Mouse (Mus musculus): Measurements from ENCODE around the gene Trim7.
"Not testable (repeated sequence)": the region's sequence is repeated elsewhere in the genome, so short reads cannot be mapped to it uniquely, and the experiment has no call there.

The Trim7 gene

DNA sequence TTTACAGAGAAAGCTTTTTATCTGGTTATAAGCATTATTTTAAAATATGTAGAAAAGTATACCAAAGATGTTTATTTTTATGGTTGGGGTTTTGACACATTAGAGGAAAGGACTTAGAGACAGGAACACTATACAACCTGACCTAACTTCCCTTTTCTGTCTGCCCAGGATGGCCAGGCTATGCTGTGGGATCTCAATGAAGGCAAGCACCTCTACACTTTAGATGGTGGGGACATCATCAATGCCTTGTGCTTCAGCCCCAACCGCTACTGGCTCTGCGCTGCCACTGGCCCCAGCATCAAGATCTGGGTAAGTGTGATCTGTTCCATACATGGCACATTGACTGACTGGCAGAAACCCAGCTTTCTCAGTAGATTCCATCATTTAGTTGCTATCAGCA lies 22.0 kb upstream of the Trim7 start:
- no peak for DNase-seq

DNA sequence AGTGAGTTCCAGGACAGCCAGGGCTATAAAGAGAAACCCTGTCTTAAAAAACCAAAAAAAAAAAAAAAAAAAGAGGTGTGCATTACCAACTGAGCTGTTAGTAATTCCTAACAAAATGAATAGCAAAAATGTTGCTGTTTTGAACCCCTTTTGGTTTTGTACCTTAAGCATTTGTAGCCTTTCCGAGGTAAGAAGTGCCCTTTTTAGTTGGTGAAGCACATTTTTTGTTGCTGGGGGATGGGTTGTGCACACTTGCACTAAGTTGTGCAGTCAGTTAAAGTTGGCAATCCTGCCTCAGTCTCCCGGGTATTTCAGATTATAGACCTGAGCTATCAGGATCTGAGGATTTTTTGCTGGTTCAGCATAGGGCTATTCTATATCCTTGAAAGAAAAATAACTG lies 21.0 kb upstream of the Trim7 start:
- DNase-seq, result no peak

DNA sequence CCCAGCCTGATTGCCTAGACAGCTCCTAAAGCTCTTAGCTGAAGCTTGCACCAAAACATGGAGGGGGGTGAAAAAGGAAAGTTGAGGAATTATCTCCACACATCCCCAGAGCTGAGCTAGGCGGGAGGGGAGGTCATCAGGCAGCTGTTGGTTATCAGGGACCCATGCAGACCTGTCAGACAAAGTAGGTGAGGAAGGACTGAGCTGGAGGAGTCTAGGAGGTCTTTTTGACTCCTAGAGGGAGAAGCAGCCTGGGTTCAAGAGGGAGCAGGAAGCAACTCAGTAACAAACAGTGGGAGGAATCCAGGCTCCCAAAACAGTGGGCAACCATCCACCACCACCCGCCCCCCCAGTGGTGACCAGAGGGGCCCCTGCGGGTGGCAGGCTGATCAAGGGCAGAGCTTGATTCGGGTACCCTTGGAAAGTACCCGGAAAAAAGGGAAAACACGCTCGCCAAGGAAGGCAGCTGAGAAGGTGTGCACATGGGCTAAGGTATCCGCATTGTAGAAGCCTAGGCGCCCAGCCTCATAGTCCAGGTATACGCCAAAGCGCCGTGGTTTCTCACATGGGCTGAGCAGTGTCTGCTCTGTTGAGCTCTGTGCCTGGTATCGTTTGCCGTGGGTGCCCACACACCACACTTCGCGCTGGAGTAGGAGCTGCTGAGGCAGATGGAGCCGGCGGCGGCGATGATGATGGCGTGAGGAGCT lies 18.9 kb upstream of the Trim7 start:
- no peak for DNase-seq

DNA sequence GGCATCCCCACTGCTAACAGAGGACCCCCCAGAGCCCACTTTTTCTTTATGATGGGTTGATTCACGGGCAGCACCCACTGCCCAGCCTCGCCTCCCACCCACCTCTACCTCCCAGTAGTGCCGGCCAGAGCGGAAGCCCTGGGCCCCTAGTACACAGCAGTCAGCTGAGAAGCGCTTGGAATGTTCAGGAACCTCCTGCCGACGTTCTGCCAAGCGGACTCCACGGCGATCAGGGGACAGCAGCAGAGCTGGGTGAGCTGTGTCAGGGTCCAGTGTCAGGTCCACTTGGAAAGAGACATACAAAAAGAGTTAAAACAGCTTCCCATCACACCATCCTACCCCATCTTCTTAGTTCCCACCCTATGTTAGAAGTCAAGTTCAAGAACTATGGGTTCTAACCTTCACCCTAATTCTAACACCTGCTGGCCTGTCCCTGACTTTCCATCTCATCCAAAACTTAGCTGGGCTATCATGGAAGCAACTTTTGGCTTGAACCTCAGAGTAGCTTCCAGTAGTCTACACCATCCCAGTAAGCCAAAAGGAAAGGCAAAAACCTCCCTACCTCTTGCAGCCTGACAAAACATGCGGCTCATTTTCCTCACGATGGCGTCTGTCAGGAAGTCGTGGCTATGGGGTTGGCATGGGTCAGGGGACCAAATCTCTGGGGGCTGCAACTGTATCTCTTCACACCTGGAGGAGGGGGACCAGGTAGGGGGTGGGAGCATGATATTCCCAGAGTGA lies 18.2 kb upstream of the Trim7 start:
- no peak for DNase-seq

DNA sequence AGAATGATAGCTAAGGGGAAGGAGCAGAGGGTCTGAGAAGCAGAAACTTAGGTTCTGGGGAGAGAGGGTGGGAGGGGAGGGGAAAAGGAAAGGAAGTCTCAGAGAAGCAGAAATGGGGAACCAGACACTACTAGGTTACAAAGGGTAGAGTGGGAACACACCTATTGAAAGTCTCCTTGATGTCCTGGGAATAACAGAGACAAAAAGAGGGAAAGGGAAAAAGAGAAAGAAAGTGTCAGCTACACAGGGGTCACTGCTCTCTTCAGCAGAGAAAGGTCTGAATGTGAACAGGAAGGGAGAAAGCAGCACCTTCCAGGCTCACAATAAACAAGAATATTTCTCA lies 17.7 kb upstream of the Trim7 start:
- DNase-seq, result no peak

DNA sequence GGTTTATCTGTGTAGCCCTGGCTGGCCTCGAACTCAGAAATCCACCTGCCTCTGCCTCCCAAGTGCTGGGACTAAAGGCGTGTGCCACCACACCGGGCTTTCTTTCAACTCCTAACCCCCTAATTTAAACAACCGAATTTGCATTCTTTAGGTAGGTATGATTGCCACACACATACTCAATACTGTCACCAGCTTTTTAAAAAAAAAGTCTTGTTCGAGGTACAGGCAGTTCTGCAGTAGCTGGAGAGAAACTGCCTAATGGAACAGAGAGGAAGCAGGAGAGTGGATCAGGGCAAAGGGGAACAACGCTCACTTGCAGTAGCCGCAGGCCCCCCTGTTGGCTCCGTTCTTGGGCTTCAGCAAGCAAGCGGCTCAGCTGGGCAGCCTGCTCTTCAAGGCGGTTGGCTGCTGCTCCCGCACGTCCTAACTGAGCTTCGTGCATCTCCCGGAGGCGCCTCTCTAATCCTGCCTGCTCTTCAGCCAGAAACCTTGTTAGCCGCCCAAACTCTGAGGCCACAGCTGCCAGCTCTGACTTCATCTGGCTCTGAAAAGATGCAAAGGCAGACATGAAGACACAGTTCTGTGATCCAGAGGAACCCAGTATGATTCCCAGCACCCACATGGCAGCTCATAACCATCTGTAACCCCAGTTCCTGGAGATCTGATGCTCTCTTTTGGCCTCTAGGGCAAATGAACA lies 17.1 kb upstream of the Trim7 start:
- no peak for DNase-seq

DNA sequence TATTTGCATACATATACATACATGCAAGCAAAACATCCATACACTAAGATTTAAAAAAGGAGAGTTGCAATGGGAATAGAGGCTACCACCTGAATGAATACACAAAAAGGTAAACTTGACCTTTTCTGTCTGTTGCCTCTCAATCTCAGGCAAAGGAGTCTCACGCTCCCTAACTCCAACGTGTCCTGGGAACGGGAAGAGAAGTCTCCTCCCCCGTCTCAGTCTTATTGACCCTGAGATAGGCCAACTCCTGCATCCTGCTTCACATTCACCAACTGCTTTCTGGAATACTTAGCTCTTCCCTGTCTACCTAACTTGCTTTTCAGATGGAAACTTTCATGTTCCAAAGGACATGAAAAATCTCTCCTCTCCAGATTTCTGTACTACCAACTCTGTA lies 16.5 kb upstream of the Trim7 start:
- DNase-seq, result no peak

DNA sequence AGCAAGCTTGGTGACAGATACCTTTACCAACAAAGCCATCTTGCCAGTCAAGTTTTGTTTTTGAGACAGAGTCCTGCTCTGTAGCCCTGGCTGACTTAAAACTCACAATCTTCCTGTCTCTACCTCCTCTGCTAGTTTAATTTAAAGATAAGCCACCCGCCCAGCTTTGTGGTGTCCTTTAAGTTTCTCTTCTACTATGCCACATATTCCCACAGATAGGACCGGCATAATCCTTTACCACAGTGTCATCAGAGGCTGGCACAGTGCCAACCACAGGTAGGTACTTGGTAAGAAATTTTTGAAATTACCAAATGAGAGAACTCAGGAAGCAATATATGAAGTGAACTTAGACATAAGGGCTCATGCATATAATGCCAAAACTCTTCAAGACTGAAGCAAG lies 15.8 kb upstream of the Trim7 start:
- no peak for DNase-seq

DNA sequence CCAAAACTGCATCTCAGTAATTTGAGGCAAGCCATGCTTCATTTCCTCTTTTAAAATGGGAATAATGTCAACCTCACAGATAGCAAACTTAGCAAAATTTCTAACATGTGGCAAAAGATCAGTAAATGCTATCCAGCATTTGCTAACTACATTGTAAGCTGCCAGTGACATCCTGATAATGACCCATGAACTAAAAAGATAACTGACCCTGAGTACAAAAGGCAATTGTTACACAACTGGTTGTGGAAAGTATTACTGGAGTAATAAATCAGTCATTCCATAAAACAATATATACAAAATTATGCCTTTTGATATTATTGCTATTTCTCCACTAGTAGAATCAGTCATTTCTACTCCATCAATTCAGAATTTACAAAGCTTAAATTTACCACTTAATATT lies 12.2 kb upstream of the Trim7 start:
- no peak for DNase-seq

DNA sequence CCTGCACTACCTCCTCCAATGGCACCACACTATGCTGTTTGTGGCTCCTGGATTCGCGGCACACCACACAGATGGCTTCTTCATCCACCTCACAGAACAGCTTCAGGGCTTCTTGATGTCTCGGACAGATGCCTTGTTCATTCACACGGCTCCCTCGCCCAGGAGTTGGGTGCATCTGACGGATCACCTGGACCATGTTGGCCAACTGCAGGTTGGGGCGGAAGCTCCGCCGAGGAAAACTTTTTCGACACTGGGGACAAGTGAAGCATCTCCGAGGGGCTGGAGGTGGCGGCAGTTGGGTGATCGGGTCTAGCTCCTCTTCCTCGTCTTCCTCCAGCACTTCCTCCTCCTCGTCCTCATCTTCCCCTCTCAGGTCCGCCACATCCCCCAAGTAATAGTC lies 10.1 kb upstream of the Trim7 start:
- DNase-seq, result no peak

DNA sequence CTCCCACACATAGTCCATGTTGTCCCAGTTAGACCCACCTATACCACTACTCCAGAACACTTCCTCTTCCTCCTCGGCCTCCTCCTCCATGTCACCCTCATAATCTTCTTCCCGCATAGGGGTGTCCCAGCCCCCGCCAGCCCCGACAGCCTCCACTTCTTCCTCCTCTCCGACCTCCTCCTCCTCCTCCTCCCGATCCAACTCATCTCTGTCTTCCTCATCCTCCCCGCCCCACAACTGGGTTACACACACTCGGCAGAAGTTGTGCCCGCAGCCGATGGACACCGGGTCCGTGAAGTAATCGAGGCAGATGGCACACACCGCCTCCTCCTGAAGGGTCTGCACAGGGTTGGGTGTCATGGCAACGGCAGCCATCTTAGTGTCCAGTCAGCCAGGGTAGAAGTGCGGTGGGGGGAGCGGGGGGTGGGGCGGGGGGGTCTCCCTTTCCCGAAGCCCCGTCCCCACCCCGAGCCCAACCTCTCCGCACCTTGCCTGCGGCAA lies 9.6 kb upstream of the Trim7 start:
- DNase-seq, result peak; percentile 53

DNA sequence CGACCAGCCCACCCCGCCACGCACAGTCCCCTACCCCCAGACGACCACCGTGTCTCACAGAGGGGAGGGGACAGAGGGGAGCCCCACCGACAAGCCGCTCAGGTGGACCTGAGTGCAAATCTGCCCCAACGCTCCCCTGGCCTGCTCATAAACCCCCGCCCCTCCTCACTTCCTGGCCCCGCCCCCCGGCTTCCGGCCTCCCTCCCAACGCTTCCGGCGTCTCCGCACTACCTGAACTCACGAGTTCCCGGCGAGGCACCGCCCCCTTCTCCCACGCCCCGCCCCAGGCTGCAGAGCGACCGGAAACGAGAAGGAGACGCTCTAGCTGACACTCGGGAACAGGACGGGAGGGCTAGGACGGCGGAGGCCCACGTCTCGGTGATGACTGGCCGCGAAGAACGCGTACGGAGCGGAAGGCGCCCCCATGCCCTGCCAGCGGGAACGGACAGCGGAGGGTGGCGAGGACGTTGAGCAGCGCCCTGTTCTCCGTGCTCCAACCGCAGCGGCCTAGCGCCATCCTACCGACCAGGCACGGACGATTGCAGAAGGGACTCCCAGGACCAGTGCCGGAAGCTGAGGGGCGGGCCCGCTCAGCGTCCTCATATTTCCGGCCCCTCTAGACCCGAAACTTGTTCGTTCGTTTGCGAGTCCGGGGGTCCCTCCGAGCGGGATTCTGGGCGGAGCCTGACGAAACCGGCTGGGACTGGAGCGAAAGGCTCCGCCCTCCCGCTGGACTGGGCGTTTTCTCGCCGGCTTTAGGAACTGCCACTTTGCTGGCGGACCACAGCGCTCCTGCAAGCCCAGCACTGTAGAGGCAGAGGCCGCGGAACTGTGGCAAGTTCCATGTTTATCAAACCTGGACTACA lies 8.9 kb upstream of the Trim7 start, which contains the start of gene Trim41:
Gene Trim41, minus strand, starts transcription at position 554 of the 866 bp plus-strand sequence.
- DNase-seq, result peak; percentile 99

DNA sequence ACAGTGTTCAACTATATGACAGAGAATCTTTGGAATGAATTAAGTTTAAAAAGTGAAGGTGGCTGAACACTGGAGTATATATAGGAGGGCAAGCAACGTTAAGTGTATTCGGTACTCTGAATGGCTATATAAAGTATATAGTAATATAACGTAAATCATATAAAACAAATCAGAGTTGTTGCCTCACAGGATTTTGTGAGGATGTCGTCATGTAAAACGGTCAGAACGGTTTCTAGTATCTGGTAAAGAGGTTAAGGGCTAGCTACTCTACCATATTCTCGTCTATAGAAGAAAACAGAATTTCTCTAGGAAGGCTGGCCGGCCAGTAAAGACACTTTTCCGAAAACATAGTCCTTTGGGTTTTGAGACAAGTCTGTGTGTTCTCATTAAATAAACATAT lies 8.1 kb upstream of the Trim7 start:
- no peak for DNase-seq

DNA sequence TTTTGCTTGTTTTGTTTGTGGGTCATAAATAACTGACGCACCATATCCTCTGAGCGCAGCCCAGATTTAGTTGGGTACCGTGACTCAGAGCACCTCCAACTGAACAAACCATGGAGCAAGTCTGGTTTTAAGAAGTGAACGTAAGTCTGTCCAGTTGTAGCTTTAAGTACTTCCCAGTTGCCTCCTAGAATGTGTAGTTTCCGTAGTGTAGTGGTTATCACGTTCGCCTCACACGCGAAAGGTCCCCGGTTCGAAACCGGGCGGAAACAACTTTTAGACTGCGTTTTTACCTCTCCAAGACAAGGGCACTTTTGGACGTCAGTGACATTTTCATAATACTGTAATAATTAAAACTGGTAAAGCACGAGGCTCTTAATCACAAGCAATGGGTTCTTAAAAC lies 7.6 kb upstream of the Trim7 start:
- peak; percentile 91 for DNase-seq

DNA sequence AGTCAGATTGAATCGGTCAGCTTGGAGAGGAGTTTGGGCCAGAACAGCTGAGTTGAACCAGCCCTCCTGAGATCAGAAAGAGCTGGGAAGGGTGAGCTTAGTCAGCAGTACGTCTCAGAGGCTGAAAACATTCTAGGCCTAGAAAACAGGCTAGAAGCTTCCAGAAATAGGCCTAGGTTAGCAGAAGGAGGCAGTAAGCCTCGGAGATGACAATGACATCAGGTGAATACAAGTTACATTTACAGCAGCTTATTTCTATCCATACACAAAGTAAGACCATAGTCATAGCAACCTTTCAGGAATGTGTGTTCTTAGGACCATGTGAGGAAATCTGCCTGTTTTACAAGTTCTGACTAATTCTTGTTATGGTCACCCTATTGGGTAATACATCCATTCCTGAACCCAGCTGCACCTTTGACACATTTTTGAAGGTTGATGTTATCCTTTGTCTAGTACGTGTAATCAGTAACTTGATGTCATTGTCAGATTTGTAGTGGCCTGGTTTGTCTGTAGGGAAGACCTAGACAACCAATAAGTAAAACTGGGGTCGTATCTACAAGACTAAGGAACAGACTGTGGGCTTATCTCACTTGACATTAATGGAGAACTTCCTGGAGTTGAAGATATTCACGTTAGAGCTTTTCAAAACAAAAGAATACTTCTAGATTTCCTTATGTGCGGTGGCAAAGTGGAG lies 6.2 kb upstream of the Trim7 start:
- DNase-seq, result no peak

DNA sequence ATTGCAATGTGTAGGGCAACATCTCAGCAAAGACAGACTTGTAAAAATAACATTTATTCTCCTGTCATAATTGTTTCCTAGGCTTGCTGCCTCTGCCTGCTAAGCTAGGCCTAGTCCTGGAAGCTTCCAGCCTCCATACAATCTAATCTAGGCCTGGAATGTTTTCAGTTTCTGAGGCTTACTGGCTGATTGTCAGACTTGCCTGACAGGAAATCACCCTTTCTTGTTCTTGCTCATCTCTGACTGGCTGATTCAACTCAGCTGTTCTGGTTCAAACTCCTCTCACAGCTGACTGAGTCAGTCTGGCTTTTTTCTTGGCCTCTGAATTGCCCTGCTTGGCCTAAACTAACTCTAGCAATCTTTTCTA lies 5.6 kb upstream of the Trim7 start:
- no peak for DNase-seq

DNA sequence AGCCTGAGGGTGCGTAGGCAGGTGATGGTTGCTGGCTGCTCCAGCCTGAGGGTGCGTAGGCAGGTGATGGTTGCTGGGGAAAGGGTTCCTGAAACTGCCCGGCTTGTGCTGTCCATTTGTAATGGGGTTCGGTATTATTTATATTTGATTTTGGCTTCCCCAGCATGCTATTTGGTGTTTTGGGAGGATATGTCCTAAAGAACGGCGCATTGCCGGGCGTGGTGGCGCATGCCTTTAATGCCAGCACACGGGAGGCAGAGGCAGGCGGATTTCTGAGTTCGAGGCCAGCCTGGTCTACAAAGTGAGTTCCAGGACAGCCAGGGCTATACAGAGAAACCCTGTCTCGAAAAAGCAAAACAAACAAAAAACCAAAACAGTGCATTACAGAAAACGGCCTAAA lies 4.6 kb upstream of the Trim7 start:
- not testable (repeated sequence) for DNase-seq

DNA sequence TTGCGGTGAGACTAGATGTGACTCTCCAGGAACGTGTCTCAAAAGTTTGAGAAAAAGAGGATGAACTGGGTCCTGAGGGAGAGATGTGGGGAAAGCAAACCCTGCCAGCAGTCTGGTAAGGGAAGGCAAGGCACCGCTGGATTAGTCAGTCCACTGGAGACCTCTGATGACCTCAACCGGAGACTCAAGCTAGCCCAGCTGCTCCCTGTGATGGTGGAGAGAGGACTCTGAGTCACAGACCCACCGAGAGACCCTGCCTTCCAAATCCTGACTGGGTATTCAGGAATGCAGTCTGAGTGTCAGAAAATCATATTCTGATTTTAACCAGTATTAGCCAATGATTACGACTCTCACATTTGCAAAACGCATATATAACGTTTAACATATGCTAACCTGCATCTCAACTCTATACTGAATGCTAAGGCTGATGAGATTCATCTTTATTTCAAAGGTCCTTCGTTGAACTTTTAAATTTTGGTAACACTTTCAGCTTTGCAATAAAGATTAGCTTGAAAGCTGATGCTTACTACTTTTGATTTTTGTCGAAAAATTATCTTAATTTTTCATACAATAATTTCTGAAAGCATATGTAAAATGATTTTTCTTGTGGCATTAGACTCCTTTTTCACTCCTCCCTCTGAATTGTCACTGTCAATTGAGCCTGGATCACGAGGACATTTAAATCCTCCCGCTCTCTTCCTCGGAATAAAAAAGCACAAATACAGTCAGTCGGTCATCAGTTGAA lies 3.0 kb upstream of the Trim7 start:
- DNase-seq, result no peak

DNA sequence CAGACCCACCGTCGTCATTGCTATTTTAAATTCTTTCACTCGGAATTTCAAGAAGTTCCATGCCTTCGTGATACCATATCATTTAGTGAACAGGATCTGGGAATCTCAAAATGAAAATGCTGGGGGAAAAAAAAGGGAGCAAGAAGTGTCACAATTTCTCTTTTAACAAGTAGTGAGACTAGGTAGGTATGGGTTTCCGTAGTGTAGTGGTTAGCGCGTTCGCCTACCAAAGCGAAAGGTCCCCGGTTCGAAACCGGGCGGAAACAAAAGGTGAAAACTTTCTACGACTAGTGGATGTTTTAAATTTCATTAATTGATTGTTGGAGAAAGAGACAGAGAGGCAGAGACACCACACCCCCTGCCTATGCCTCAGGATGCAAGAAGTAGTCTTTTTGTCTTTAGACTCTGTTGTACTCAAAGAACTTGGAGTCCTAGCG lies 2.4 kb upstream of the Trim7 start:
- peak; percentile 64 for DNase-seq

DNA sequence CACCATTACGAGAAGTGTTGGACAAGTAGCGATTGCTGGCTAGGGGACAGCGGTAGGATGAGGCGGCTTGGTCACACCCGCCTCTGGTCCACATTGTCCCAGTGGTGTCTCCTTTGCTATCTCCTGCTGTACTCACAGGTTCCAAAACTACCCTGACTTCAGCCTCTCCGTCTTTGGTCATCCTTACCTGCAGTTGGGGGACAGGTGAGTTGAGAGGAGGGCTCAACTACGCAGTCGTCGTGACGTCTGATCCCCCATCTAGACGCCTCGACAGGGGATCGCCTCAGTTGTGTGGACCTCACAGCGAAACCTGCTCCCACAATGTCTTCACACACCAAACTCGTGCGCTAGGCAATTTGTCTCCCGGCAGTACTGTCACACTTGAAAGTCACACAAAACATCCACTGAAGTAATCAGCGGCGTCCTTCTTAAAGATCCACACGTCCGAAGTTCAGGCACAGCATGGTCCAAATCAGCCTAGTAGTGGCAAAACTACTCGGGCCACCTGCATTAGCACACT lies 1.6 kb upstream of the Trim7 start:
- DNase-seq, result no peak

DNA sequence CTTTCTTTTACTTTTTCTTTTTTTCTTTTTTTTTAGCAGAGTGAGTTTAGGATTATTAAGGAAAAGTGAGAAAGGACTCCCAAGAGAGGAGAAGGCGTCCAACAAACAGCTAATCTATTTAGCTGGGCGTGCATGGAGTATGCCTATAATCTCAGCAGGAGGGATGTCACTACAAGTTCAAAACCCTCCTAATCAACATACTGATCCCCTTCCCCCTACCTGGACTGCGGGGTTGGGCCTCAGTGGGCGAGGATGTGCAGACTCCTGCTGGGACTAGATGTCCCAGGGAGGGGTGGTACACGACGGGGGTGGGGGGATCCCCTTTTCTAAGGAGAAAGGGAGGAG lies 784 bp downstream of the Trim7 start:
- no peak for DNase-seq

DNA sequence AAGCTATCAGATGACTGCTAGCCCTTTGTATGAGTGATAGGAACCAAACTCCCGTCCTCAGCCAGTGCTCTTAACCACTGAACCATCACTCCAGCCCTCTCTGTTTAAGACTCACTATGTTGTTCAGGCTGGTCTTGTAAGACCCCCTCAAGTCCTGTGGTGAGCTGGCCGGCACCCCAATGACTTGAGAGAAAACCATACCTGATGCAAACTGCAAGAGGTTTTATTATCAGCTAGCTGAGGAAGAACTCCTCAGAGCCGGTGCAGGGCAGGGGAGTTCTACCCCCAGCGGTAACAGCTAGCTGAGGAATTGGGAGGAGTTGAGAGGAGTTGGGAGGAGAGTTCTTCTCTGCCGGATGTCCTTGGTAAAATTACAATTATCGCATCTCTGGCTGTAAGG lies 2.0 kb downstream of the Trim7 start:
- no peak for DNase-seq

Measured in cerebellum, adult 8-10 months (tissue).